Mouse (Mus musculus): ENCODE results near the gene Tmem234.

Tmem234 gene

GRCm38 (mm10) chr4:129622120-129622802, 21.8 kb downstream of the Tmem234 start:
- in situ Hi-C loops (cut with MseI, MboI), result no loop called here

GRCm38 (mm10) chr4:129622803-129623535, 22.5 kb downstream of the Tmem234 start:
- in situ Hi-C loops (cut with MseI, MboI), result no loop called here

- in situ Hi-C loops (cut with MseI, MboI), result no loop called here
These were observed 23.2 kb downstream of the Tmem234 start, which contains the start of gene Ccdc28b for GRCm38 (mm10) chr4:129623681-129624091. Gene Ccdc28b, minus strand, starts transcription at chr4:129623947.

- in situ Hi-C loops (cut with MseI, MboI), result no loop called here
These were observed 24.0 kb downstream of the Tmem234 start for GRCm38 (mm10) chr4:129624281-129625028.

GRCm38 (mm10) chr4:129625029-129625370, 24.5 kb downstream of the Tmem234 start:
- in situ Hi-C loops (cut with MseI, MboI), result no loop called here

GRCm38 (mm10) chr4:129625496-129625895, 25.0 kb downstream of the Tmem234 start:
- in situ Hi-C loops (cut with MseI, MboI), result no loop called here

- in situ Hi-C loops (cut with MseI, MboI), result no loop called here
These were observed 25.6 kb downstream of the Tmem234 start for GRCm38 (mm10) chr4:129626035-129626434.

GRCm38 (mm10) chr4:129630944-129631343, 30.5 kb downstream of the Tmem234 start:
- in situ Hi-C loops (cut with MseI, MboI), result no loop called here

GRCm38 (mm10) chr4:129631867-129632266, 31.4 kb downstream of the Tmem234 start:
- in situ Hi-C loops (cut with MseI, MboI), result no loop called here

- in situ Hi-C loops (cut with MseI, MboI), result no loop called here
These were observed 33.4 kb downstream of the Tmem234 start for GRCm38 (mm10) chr4:129633852-129634251.

- in situ Hi-C loops (cut with MseI, MboI), result no loop called here
These were observed 38.8 kb downstream of the Tmem234 start for GRCm38 (mm10) chr4:129639221-129639620.

GRCm38 (mm10) chr4:129640101-129640637, 39.7 kb downstream of the Tmem234 start:
- in situ Hi-C loops (cut with MseI, MboI), result no loop called here

GRCm38 (mm10) chr4:129640638-129641467, 40.4 kb downstream of the Tmem234 start, which contains the start of gene Txlna:
Gene Txlna, minus strand, starts transcription at chr4:129641065.
- in situ Hi-C loops (cut with MseI, MboI), result no loop called here

- in situ Hi-C loops (cut with MseI, MboI), result no loop called here
These were observed 41.3 kb downstream of the Tmem234 start for GRCm38 (mm10) chr4:129641756-129642155.

GRCm38 (mm10) chr4:129645204-129645603, 44.7 kb downstream of the Tmem234 start:
- in situ Hi-C loops (cut with MseI, MboI), result no loop called here

GRCm38 (mm10) chr4:129648656-129649055, 48.2 kb downstream of the Tmem234 start:
- in situ Hi-C loops (cut with MseI, MboI), result no loop called here

- in situ Hi-C loops (cut with MseI, MboI), result no loop called here
These were observed 49.9 kb downstream of the Tmem234 start for GRCm38 (mm10) chr4:129650359-129650758.

GRCm38 (mm10) chr4:129654770-129655169, 54.3 kb downstream of the Tmem234 start:
- in situ Hi-C loops (cut with MseI, MboI), result no loop called here

- in situ Hi-C loops (cut with MseI, MboI), result no loop called here
These were observed 61.1 kb downstream of the Tmem234 start for GRCm38 (mm10) chr4:129661584-129661983.

GRCm38 (mm10) chr4:129662255-129662813, 61.9 kb downstream of the Tmem234 start:
- in situ Hi-C loops (cut with MseI, MboI), result no loop called here
